Mouse (Mus musculus) hindbrain, embryonic 11.5 days (tissue): Measurements from ENCODE around the gene Abcd2. TPM values are rescaled to one million over a fixed set of nuclear protein-coding genes. Genes with fewer than 3 reads are reported as not detected.

Experiments
- ATAC-seq: fragments of 200-750 bp; cut with Nextera tagmentation; 2 replicates; pipeline ENCODE4 v1.8.0; 2017; ENCODE audit warnings: mild to moderate bottlenecking, moderate TSS enrichment, moderate library complexity; ENCODE audit not compliant: low FRiP score
- DNase-seq: peaks from one replicate; pipeline ENCODE4 v3.0.0-alpha.2; 2015; ENCODE audit warnings: low spot score
- H3K27ac ChIP-seq: fragments of 300-500 bp; sonication (generic); 2 replicates; pipeline ENCODE4 v1.5.1; 2014; ENCODE audit warnings: mild to moderate bottlenecking, low read depth, low read length
- H3K27me3 ChIP-seq: fragments of 300-500 bp; sonication (generic); 2 replicates; pipeline ENCODE4 v1.6.1; 2014; ENCODE audit warnings: mild to moderate bottlenecking, low read length, moderate library complexity, mixed read lengths; ENCODE audit not compliant: control insufficient read depth, insufficient read depth
- H3K36me3 ChIP-seq: fragments of 300-500 bp; sonication (generic); 2 replicates; pipeline ENCODE4 v1.6.1; 2014; ENCODE audit warnings: mild to moderate bottlenecking, low read length, moderate library complexity, mixed read lengths; ENCODE audit not compliant: control insufficient read depth, insufficient read depth
- H3K4me1 ChIP-seq: fragments of 300-500 bp; sonication (generic); replicated peaks from 2 replicates; pipeline ENCODE4 v1.6.1; 2014; ENCODE audit warnings: low read length, mixed read lengths; ENCODE audit not compliant: control insufficient read depth, insufficient read depth
- H3K4me2 ChIP-seq: fragments of 300-500 bp; sonication (generic); replicated peaks from 2 replicates; pipeline ENCODE4 v1.6.1; 2014; ENCODE audit warnings: mild to moderate bottlenecking, low read depth, low read length
- H3K4me3 ChIP-seq: fragments of 300-500 bp; sonication (generic); 2 replicates; pipeline ENCODE4 v1.5.1; 2014; ENCODE audit warnings: low read depth, low read length
- H3K9ac ChIP-seq: fragments of 300-500 bp; sonication (generic); 2 replicates; pipeline ENCODE4 v1.6.1; 2014; ENCODE audit warnings: low read depth, low read length
- H3K9me3 ChIP-seq: fragments of 300-500 bp; sonication (generic); 2 replicates; pipeline ENCODE4 v1.6.1; 2016; ENCODE audit warnings: low read length; ENCODE audit not compliant: control insufficient read depth
- WGBS: fragments of 180-500 bp; shearing (Covaris S2); extraction: QIAGEN DNeasy Blood & Tissue Kit; methylation state at CpG from one replicate; pipeline ENCODE4 v1.1.7; 2014; 5-methylcytosine and 5-hydroxymethylcytosine counted together
- polyA plus RNA-seq: library from polyadenylated mRNA; unstranded; fragments of >200 nt; fragmentation: Nextera tagmentation; extraction: Ambion mirVana; gene quantifications from 2 replicates; pipeline ENCODE4 v1.2.1, GENCODE M21; 2014

Abcd2 gene
- polyA plus RNA-seq, 1 experiment from 2014 or later: 22.1 TPM

DNA sequence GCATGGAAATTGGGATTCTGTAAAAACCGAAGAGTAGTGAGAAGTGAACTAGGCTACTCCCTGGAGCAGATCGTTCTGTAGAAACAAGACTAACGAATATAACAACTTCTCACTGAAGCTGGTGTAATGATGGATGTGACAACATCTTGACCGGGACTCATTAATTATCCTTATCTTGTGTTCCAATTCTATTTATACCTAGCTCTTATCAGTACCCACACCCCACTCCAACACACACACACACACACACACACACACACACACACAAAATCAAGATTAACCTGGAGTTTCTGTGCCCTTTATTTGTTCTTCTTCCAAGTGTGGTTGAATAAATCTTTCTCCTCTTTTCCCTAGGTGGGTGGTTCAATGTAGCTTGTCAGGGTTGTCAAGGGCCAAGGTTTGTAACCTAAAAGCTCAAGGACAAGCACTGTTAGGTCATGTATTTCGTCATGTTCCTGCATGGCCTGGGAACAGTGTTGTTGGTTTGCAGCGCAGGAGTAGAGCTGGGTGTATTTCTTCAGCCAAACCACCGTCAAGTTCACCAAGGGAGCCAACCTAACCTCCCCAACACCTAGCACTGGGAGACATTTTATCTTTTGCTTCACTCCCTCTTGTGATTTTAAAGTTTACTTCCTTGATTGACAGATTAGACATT, 78.9 kb downstream of the Abcd2 start:
- no peak overlapping the region for H3K9ac ChIP-seq
- no peak overlapping the region for H3K4me3 ChIP-seq
- no peaks in the 10 kb centered on the region for H3K27me3 ChIP-seq
- H3K27ac ChIP-seq: no peak overlapping the region
- no peaks in the 10 kb centered on the region for H3K36me3 ChIP-seq
- no peak for DNase-seq
- ATAC-seq: no peak
- H3K9me3 ChIP-seq: no peaks in the 10 kb centered on the region
- no peak overlapping the region for H3K4me2 ChIP-seq
- no peaks in the 10 kb centered on the region for H3K4me1 ChIP-seq
- WGBS: 94% methylated on average over 7 of the region's 7 CpGs

DNA sequence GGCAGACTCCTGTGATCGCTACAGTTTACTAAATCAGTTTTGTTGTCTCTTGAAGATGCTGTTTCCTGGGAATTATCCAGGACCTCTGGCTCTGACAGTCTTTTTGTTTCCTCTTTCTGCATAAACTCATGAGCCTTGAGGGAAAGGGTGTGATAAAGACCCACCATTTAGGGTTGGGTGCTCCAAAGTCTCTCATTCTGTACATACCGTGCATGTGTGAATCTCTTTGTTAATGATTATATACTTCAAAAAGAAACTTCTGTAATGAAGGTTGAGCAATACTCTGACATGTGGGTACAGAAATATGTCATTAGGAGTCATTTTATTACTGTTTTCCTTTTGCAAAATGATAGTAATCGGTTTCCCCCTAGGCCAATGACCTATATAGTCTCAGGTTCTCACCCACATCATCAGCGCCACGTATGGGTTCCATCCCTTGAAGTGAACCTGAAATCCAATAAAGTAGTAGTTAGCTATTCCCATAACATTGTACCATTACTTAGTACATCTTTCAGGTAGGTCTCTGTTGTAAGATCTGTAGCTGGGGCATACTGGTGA, 83.4 kb downstream of the Abcd2 start:
- H3K4me2 ChIP-seq: no peak overlapping the region
- no peak overlapping the region for H3K9ac ChIP-seq
- no peaks in the 10 kb centered on the region for H3K36me3 ChIP-seq
- H3K4me3 ChIP-seq: no peak overlapping the region
- no peak for ATAC-seq
- no peaks in the 10 kb centered on the region for H3K9me3 ChIP-seq
- DNase-seq: no peak
- no peak overlapping the region for H3K27ac ChIP-seq
- H3K27me3 ChIP-seq: no peaks in the 10 kb centered on the region
- 94% methylated on average over 5 of the region's 5 CpGs for WGBS
- H3K4me1 ChIP-seq: no peaks in the 10 kb centered on the region

DNA sequence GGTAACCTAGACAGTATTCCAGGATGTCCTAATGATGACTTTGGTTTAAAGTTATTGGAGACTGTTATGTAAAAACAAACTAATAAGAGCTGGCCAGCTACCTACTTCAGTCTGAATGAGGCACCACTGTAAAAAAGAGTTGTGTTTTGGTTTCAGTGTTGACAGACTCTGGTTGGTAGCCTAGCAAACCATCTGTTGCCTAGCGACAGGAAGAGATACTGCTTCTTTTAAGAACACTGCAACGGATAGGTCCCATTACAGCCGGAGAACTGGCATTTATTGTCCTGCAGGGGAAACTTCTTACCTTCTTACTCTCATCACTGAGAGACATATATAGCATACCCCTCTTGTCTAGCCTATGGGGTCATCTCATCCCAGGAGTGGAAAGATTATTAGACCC, 86.7 kb downstream of the Abcd2 start:
- Histone ChIP-seq H3K27me3 (no peaks in the 10 kb centered on the region), H3K36me3 (no peaks in the 10 kb centered on the region), H3K9ac (no peak overlapping the region), H3K4me3 (no peak overlapping the region), H3K27ac (no peak overlapping the region), H3K9me3 (no peaks in the 10 kb centered on the region), H3K4me2 (no peak overlapping the region), H3K4me1 (no peaks in the 10 kb centered on the region)
- WGBS: 56% methylated on average over 3 of the region's 3 CpGs
- 0 out of 2 replicates have a peak, but pooled peaks have one; percentile 17 for ATAC-seq
- no peak for DNase-seq

DNA sequence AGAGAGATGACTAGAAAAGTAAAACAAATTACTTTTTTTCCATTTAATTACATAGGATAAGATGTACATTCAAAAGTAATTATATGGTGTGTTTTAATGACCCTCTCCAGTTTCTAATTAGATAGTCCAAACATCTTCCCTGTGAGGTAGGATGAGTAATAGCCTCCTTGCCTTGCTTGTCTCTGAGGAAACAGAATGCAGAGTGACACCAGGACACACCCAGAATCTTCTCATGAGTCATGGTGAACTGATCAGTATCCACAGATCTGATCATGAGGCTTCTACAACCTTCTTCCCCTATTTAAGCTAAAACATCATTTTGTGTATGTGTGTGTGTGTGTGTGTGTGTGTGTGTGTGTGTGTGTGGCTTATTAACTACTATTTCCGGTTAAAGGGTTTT, 87.3 kb downstream of the Abcd2 start:
- Histone ChIP-seq H3K4me1 (no peaks in the 10 kb centered on the region), H3K4me2 (no peak overlapping the region), H3K36me3 (no peaks in the 10 kb centered on the region), H3K9me3 (no peaks in the 10 kb centered on the region), H3K27ac (no peak overlapping the region), H3K27me3 (no peaks in the 10 kb centered on the region), H3K4me3 (no peak overlapping the region), H3K9ac (no peak overlapping the region)
- DNase-seq: no peak
- ATAC-seq: no peak
- WGBS: 94% methylated on average over 1 of the region's 1 CpGs

DNA sequence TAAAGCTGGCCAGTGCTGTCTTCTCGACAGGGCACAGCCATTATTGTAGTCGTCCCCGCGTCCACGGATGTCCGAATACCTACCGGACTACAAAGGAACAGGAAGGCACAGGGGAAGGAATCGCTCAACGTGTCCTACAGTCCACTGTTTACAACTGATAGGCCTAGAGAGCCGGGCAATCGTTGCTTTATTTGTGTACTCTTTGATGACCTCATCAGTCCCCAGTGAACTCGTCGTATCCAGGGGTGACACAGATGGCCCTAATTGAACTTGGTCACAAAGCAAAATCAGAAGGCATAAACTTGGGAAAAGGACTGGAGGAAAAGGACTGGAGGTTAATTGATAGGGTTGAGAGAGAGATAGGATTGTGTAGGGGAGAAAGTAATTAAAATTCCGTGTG, 87.8 kb downstream of the Abcd2 start:
- H3K27ac ChIP-seq: no peak overlapping the region
- no peak overlapping the region for H3K4me2 ChIP-seq
- H3K4me3 ChIP-seq: no peak overlapping the region
- no peak overlapping the region for H3K9ac ChIP-seq
- no peaks in the 10 kb centered on the region for H3K4me1 ChIP-seq
- ATAC-seq: no peak
- H3K9me3 ChIP-seq: no peaks in the 10 kb centered on the region
- H3K27me3 ChIP-seq: no peaks in the 10 kb centered on the region
- DNase-seq: no peak
- 84% methylated on average over 14 of the region's 14 CpGs for WGBS
- H3K36me3 ChIP-seq: no peaks in the 10 kb centered on the region

DNA sequence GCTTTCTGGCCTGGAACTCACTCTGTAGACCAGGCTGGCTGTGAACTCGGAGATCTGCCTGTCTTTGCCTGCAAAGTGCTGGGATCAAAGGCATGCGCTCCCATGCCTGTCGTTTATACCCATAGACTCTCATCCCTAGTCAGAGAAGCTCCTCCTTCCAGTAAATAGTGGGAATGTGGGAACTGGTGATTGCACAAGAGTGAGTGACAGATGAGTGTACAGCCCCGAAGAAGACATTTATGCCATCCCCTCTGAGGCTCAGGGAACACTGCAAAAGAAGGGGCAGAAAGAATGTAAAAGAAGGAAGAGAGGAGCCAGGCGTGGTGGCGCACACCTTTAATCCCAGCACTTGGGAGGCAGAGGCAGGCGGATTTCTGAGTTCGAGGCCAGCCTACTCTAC, 88.3 kb downstream of the Abcd2 start:
- ATAC-seq: no peak
- Histone ChIP-seq H3K27me3 (no peaks in the 10 kb centered on the region), H3K9ac (no peak overlapping the region), H3K4me2 (no peak overlapping the region), H3K9me3 (no peaks in the 10 kb centered on the region), H3K27ac (no peak overlapping the region), H3K4me1 (no peaks in the 10 kb centered on the region), H3K36me3 (no peaks in the 10 kb centered on the region), H3K4me3 (no peak overlapping the region)
- WGBS: 93% methylated on average over 8 of the region's 8 CpGs
- DNase-seq: no peak

DNA sequence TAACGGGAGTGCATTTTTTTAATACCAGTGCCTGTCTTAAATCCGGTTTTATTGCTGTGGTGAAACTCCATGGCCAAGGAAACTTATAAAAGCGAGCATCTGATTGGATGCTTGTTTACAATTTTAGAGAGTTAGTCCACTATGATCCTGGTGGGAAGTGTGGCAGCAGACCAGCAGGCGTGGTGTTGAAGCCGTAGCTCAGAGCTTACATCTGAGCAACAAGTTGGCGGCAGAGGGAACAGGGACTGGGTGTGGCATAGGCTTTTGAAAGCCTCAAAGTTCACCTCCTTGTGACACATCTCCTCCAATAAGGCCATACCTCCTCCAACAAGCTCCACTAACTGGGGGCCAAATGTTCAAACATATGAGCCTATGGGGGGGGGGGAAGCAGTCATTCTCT, 95.0 kb downstream of the Abcd2 start:
- Histone ChIP-seq H3K4me2 (no peak overlapping the region), H3K9me3 (no peaks in the 10 kb centered on the region), H3K4me1 (0 out of 2 replicates have a peak, but pooled peaks cover 6% of the 10 kb centered on the region), H3K4me3 (no peak overlapping the region), H3K9ac (no peak overlapping the region), H3K27me3 (no peaks in the 10 kb centered on the region), H3K36me3 (no peaks in the 10 kb centered on the region), H3K27ac (no peak overlapping the region)
- DNase-seq: no peak
- ATAC-seq: no peak
- WGBS: 88% methylated on average over 6 of the region's 6 CpGs

Other genes starting within 250 kb of the Abcd2 start
- gene Kif21a, start 141.9 kb downstream of the Abcd2 start, polyA plus RNA-seq: 51.6 and 56.3 TPM in 2 replicates
- gene CN725425, start 7.7 kb upstream of the Abcd2 start, polyA plus RNA-seq: not detected in 2 replicates